Comparison of ENCODE assay signal across 15 mouse cellular contexts in the genomic region with DNA sequence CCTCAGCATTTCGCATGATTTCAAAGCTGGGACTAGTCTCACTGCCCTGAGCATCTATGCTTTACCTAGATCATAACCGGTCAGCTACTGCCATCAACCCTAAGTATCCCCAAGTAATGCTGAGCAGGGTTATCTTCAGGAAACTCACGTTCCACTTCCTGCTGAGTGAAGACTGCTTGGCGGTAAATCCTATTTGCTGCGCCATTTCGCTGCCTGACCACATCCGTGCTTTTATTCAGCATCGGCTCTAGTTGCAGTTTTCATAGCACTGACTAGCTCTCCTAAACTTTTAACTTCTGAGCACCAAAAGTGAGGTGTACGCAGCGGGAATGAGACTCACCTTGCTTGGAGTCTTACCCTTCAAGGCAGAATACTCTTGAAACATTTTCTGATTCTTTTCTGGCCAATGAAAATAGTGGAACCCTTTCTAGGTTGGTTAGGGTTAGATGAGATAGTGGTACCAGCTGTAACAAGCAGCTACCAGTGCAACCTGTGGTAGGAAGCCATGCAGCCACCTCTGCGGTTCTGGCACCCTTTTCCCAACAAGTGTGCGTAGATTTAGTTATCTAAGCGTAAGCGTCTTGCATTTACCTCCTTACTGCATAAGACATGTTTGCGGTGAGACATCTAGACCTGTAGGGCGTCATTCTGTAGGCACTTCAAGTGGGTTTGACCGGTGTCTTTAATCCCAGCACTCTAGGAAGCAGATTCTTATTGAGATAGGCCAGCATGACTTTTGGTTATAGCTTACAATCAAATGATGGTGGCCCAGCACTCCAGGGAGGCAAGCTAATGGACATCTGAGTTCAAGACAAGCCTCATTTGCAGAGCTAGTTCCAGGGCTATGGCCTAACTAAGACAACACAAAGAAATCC. TPM values are rescaled to one million over a fixed set of nuclear protein-coding genes. Genes with fewer than 3 reads are reported as not detected.
A peak's percentile ranks its signal among the peaks of the same experiment; 100 is the strongest.
DNase-seq lines count a peak whose midpoint lies in the region; ATAC-seq lines count a peak whose summit lies in the region.
"Had no signal": no experiment of that assay in that cellular context is flagged by ENCODE, and none has a peak within 500 bp of the region (broad histone marks: within the 10 kb centered on the region; RNA-seq: fewer than 3 reads in every experiment).

No protein-coding gene starts in this region.

- H3K27ac ChIP-seq in liver, embryonic 12.5 days = no peak overlapping the region
- H3K27ac ChIP-seq: midbrain, embryonic 12.5 days; neural tube, embryonic 15.5 days; stomach, embryonic 15.5 days had no signal

- no peaks in the 10 kb centered on the region for H3K36me3 ChIP-seq in liver, embryonic 12.5 days
- H3K36me3 ChIP-seq: midbrain, embryonic 12.5 days; neural tube, embryonic 15.5 days; stomach, embryonic 15.5 days had no signal

- intact Hi-C loops in gastrocnemius, postnatal 36 days (cut with DNase I) = no loop called here

- H3K9me3 ChIP-seq in liver, embryonic 12.5 days (replicated peaks) = no peaks in the 10 kb centered on the region
- H3K9me3 ChIP-seq: midbrain, embryonic 12.5 days; neural tube, embryonic 15.5 days; stomach, embryonic 15.5 days had no signal

- no peaks in the 10 kb centered on the region for H3K27me3 ChIP-seq in liver, embryonic 12.5 days (replicated peaks)
- H3K27me3 ChIP-seq: neural tube, embryonic 15.5 days; stomach, embryonic 15.5 days had no signal

- ATAC-seq in liver, embryonic 12.5 days = no peak
- ATAC-seq: forebrain, postnatal 0 days had no signal

- H3K4me2 ChIP-seq in liver, embryonic 12.5 days = peak overlapping the region; percentile 0; the same call in 1 of the 2 replicates
- H3K4me2 ChIP-seq: midbrain, embryonic 12.5 days; neural tube, embryonic 15.5 days; stomach, embryonic 15.5 days had no signal

- 46% methylated on average over 17 of the region's 17 CpGs for WGBS in liver, embryonic 12.5 days (ENCODE audit: insufficient replicate concordance)

- H3K4me1 ChIP-seq in liver, embryonic 12.5 days = peaks cover 26% of the 10 kb centered on the region

- no peak for DNase-seq in liver
- DNase-seq in ES-CJ7 (ENCODE audit: low read depth, low spot score) = peak; percentile 74
- peak; percentile 83 for DNase-seq in induced T-regulatory cell, adult 2 months (ENCODE audit: low read depth)
- peak; percentile 66 for DNase-seq in thymus, postnatal 14 days
- DNase-seq in kidney, postnatal 14 days = no peak
- DNase-seq in adrenal gland, adult (ENCODE audit: inconsistent age in 2 of 2, low spot score in 1 of 2) = no peak
- DNase-seq in gastrocnemius, postnatal 36 days = no peak
- DNase-seq: forebrain, postnatal 0 days; layer of hippocampus, adult 9-11 months; lung, adult 2 months had no signal

- H3K9ac ChIP-seq in liver, embryonic 12.5 days = peak overlapping the region; percentile 25; the same call in 1 of the 2 replicates
- H3K9ac ChIP-seq: forebrain, postnatal 0 days; midbrain, embryonic 12.5 days; neural tube, embryonic 15.5 days; stomach, embryonic 15.5 days had no signal

- no peak overlapping the region for H3K4me3 ChIP-seq in liver, embryonic 12.5 days
- H3K4me3 ChIP-seq: midbrain, embryonic 12.5 days; neural tube, embryonic 15.5 days; stomach, embryonic 15.5 days had no signal

RNA-seq across cellular contexts. Expression of gene Hist2h2bb, which starts 4.3 kb away (rescaled TPM):
- 23.6 and 31.6 TPM in 2 replicates for polyA plus RNA-seq in liver, embryonic 12.5 days (2016; fragmentation: Nextera tagmentation; extraction: Ambion mirVana)
- 10 to 100 TPM; 28.9 to 35.3 TPM for total RNA-seq in gastrocnemius, postnatal 36 days (2021)

RNA-seq across cellular contexts. Expression of gene Hist2h3b, which starts 5.4 kb away (rescaled TPM):
- polyA plus RNA-seq in liver, embryonic 12.5 days (2016; fragmentation: Nextera tagmentation; extraction: Ambion mirVana) = 99.1 and 113 TPM in 2 replicates
- 10 to 100 TPM; 26.9 to 33.5 TPM for total RNA-seq in gastrocnemius, postnatal 36 days (2021)

RNA-seq across cellular contexts. Expression of gene Hist2h4, which starts 10.7 kb away (rescaled TPM):
- 27.0 and 29.3 TPM in 2 replicates for polyA plus RNA-seq in liver, embryonic 12.5 days (2016; fragmentation: Nextera tagmentation; extraction: Ambion mirVana)
- total RNA-seq in gastrocnemius, postnatal 36 days (2021) = 1 to 10 TPM; 5.9 to 6.8 TPM

RNA-seq across cellular contexts. Expression of gene Fcgr1, which starts 19.9 kb away (rescaled TPM):
- polyA plus RNA-seq in liver, embryonic 12.5 days (2016; fragmentation: Nextera tagmentation; extraction: Ambion mirVana) = 2.4 and 2.7 TPM in 2 replicates
- total RNA-seq in gastrocnemius, postnatal 36 days (2021) = under 1 TPM; 0.10 to 0.30 TPM

RNA-seq across cellular contexts. Expression of gene Hist2h3c1, which starts 27.3 kb away (rescaled TPM):
- polyA plus RNA-seq in liver, embryonic 12.5 days (2016; fragmentation: Nextera tagmentation; extraction: Ambion mirVana) = 2.7 and 3.0 TPM in 2 replicates
- not detected for total RNA-seq in gastrocnemius, postnatal 36 days (2021)
- total RNA-seq: forebrain, postnatal 0 days had no signal
- polyA plus RNA-seq: forebrain, postnatal 0 days; heart, embryonic 14.5 days; lung, adult 2 months had no signal

Comparison
In these comparisons a context has a peak if more than half of its experiments do, and no peak if none do; other contexts are left out.
1. DNase-seq: peak in ES-CJ7 (single experiment), induced T-regulatory cell, adult 2 months (single experiment) and thymus, postnatal 14 days (single experiment); none in liver (single experiment), kidney, postnatal 14 days (single experiment), adrenal gland, adult (0 of 2) and gastrocnemius, postnatal 36 days (0 of 2).